ENCODE assay signal across 8 mouse cellular contexts in genomic region chr11:70686901-70687566, GRCm38 (mm10). TPM values are rescaled to one million over a fixed set of nuclear protein-coding genes. Genes with fewer than 3 reads are reported as not detected.
DNase-seq lines count a peak whose midpoint lies in the region; ATAC-seq and TF ChIP-seq lines count a peak whose summit lies in the region.

No protein-coding gene starts in this region.

- H3K36me3 ChIP-seq in kidney, embryonic 15.5 days, result peaks cover 37% of the 10 kb centered on the region
- peaks cover 13% of the 10 kb centered on the region for H3K36me3 ChIP-seq in liver, embryonic 11.5 days (ENCODE audit: control insufficient read depth, insufficient read depth, low read length)
- H3K36me3 ChIP-seq in neural tube, embryonic 13.5 days, result peaks cover 41% of the 10 kb centered on the region

- peak; percentile 83 for DNase-seq in right cerebral cortex, adult 18-20 months
- DNase-seq in right cerebral cortex, postnatal 4 days, result no peak
- DNase-seq in cerebellum, adult 2 months, result peak; percentile 76 to 79
- DNase-seq in forelimb bud, embryonic 11.5 days (ENCODE audit: low read depth, low spot score), result peak; percentile 37
- DNase-seq in liver, embryonic 11.5 days (ENCODE audit: low spot score), result peak; percentile 58
- no peak for DNase-seq in thymus, postnatal 10 days (ENCODE audit: low spot score in 2 of 2)

- no peaks in the 10 kb centered on the region for H3K9me3 ChIP-seq in kidney, embryonic 15.5 days (replicated peaks)
- H3K9me3 ChIP-seq in liver, embryonic 11.5 days (ENCODE audit: control insufficient read depth, low read length), result no peaks in the 10 kb centered on the region
- no peaks in the 10 kb centered on the region for H3K9me3 ChIP-seq in neural tube, embryonic 13.5 days

- H3K4me1 ChIP-seq in cerebellum, adult 2 months (ENCODE audit: control insufficient read depth, insufficient read depth, low read length), result peaks cover 12% of the 10 kb centered on the region; the same call in 1 of the 2 replicates
- H3K4me1 ChIP-seq in kidney, embryonic 15.5 days, result peaks cover 27% of the 10 kb centered on the region
- H3K4me1 ChIP-seq in liver, embryonic 11.5 days (replicated peaks; ENCODE audit: control insufficient read depth, insufficient read depth, low read length), result peaks cover 16% of the 10 kb centered on the region
- peaks cover 35% of the 10 kb centered on the region for H3K4me1 ChIP-seq in neural tube, embryonic 13.5 days (replicated peaks)

- TF ChIP-seq POLR2A in cerebellum, adult 2 months (IDR thresholded peaks at IDR 0.05; ENCODE audit: borderline replicate concordance, insufficient read depth, low read length), result 0 out of 2 replicates have a peak, but pooled peaks have one; percentile 12

- no peaks in the 10 kb centered on the region for H3K27me3 ChIP-seq in cerebellum, adult 2 months (ENCODE audit: control insufficient read depth, insufficient read depth, low read length)
- H3K27me3 ChIP-seq in kidney, embryonic 15.5 days, result no peaks in the 10 kb centered on the region
- H3K27me3 ChIP-seq in liver, embryonic 11.5 days (replicated peaks; ENCODE audit: control insufficient read depth, insufficient read depth, low read length), result no peaks in the 10 kb centered on the region
- no peaks in the 10 kb centered on the region for H3K27me3 ChIP-seq in neural tube, embryonic 13.5 days

- peak overlapping the region; percentile 89 for H3K4me2 ChIP-seq in kidney, embryonic 15.5 days
- peak overlapping the region; percentile 94 for H3K4me2 ChIP-seq in liver, embryonic 11.5 days
- H3K4me2 ChIP-seq in neural tube, embryonic 13.5 days, result peak overlapping the region; percentile 72

- peak overlapping the region; percentile 76 for H3K4me3 ChIP-seq in cerebellum, adult 2 months (replicated peaks; ENCODE audit: insufficient read depth, low read depth, low read length)
- H3K4me3 ChIP-seq in kidney, embryonic 15.5 days (replicated peaks), result peak overlapping the region; percentile 81
- peak overlapping the region; percentile 85 for H3K4me3 ChIP-seq in liver, embryonic 11.5 days (ENCODE audit: low read depth, low read length)
- H3K4me3 ChIP-seq in neural tube, embryonic 13.5 days, result peak overlapping the region; percentile 85

- peak; percentile 69 for ATAC-seq in kidney, embryonic 15.5 days (replicated peaks; ENCODE audit: low FRiP score)
- ATAC-seq in liver, embryonic 11.5 days (replicated peaks; ENCODE audit: low FRiP score), result peak; percentile 19
- peak; percentile 74 for ATAC-seq in neural tube, embryonic 13.5 days (ENCODE audit: low read depth)

- H3K9ac ChIP-seq in kidney, embryonic 15.5 days, result peak overlapping the region; percentile 72
- peak overlapping the region; percentile 89 for H3K9ac ChIP-seq in liver, embryonic 11.5 days (ENCODE audit: low read depth, low read length)
- H3K9ac ChIP-seq in neural tube, embryonic 13.5 days, result peak overlapping the region; percentile 90

- TF ChIP-seq CTCF in cerebellum, adult 2 months (IDR thresholded peaks at IDR 0.05; ENCODE audit: borderline replicate concordance, insufficient read depth, low read depth, low read length), result no peak

- WGBS in cerebellum, adult 2 months, result under 1% methylated on average over 16 of the region's 16 CpGs
- 2% methylated on average over 16 of the region's 16 CpGs for WGBS in kidney, embryonic 15.5 days
- 3% methylated on average over 16 of the region's 16 CpGs for WGBS in liver, embryonic 11.5 days
- 4% methylated on average over 16 of the region's 16 CpGs for WGBS in neural tube, embryonic 13.5 days

- peak overlapping the region; percentile 67 for H3K27ac ChIP-seq in cerebellum, adult 2 months (ENCODE audit: insufficient read depth, low read length)
- H3K27ac ChIP-seq in kidney, embryonic 15.5 days, result peak overlapping the region; percentile 92
- peak overlapping the region; percentile 71 for H3K27ac ChIP-seq in liver, embryonic 11.5 days (ENCODE audit: low read depth, low read length)
- peak overlapping the region; percentile 83 for H3K27ac ChIP-seq in neural tube, embryonic 13.5 days (replicated peaks)

RNA-seq across cellular contexts. Expression of gene Camta2, which starts 0.9 kb away (rescaled TPM):
- 108 TPM in 2 replicates for polyA plus RNA-seq in cerebellum, adult 2 months (2012; rRNA removed)
- 12.8 and 14.1 TPM in 2 replicates for polyA plus RNA-seq in kidney, embryonic 15.5 days (2015; fragmentation: Nextera tagmentation; extraction: Ambion mirVana)
- 10.4 and 13.1 TPM in 2 replicates for polyA plus RNA-seq in liver, embryonic 11.5 days (2014; fragmentation: Nextera tagmentation; extraction: Ambion mirVana)
- 16.9 and 19.5 TPM in 2 replicates for polyA plus RNA-seq in neural tube, embryonic 13.5 days (2015; fragmentation: Nextera tagmentation; extraction: Ambion mirVana)

RNA-seq across cellular contexts. Expression of gene Inca1, which starts 12.9 kb away (rescaled TPM):
- polyA plus RNA-seq in cerebellum, adult 2 months (2012; rRNA removed), result 4.0 and 4.6 TPM in 2 replicates
- polyA plus RNA-seq in kidney, embryonic 15.5 days (2015; fragmentation: Nextera tagmentation; extraction: Ambion mirVana), result 1.2 and 2.3 TPM in 2 replicates
- 0.96 and 1.1 TPM in 2 replicates for polyA plus RNA-seq in liver, embryonic 11.5 days (2014; fragmentation: Nextera tagmentation; extraction: Ambion mirVana)
- 0.75 and 1.1 TPM in 2 replicates for polyA plus RNA-seq in neural tube, embryonic 13.5 days (2015; fragmentation: Nextera tagmentation; extraction: Ambion mirVana)

RNA-seq across cellular contexts. Expression of gene Kif1c, which starts 13.3 kb away (rescaled TPM):
- polyA plus RNA-seq in cerebellum, adult 2 months (2012; rRNA removed), result 55.9 and 65.6 TPM in 2 replicates
- 3.5 and 3.6 TPM in 2 replicates for polyA plus RNA-seq in kidney, embryonic 15.5 days (2015; fragmentation: Nextera tagmentation; extraction: Ambion mirVana)
- 3.1 and 3.8 TPM in 2 replicates for polyA plus RNA-seq in liver, embryonic 11.5 days (2014; fragmentation: Nextera tagmentation; extraction: Ambion mirVana)
- 1.5 TPM in 2 replicates for polyA plus RNA-seq in neural tube, embryonic 13.5 days (2015; fragmentation: Nextera tagmentation; extraction: Ambion mirVana)

RNA-seq across cellular contexts. Expression of gene Spag7, which starts 17.8 kb away (rescaled TPM):
- 84.3 and 93.2 TPM in 2 replicates for polyA plus RNA-seq in cerebellum, adult 2 months (2012; rRNA removed)
- 181 and 202 TPM in 2 replicates for polyA plus RNA-seq in kidney, embryonic 15.5 days (2015; fragmentation: Nextera tagmentation; extraction: Ambion mirVana)
- 132 and 146 TPM in 2 replicates for polyA plus RNA-seq in liver, embryonic 11.5 days (2014; fragmentation: Nextera tagmentation; extraction: Ambion mirVana)
- polyA plus RNA-seq in neural tube, embryonic 13.5 days (2015; fragmentation: Nextera tagmentation; extraction: Ambion mirVana), result 169 and 172 TPM in 2 replicates

RNA-seq across cellular contexts. Expression of gene Eno3, which starts 30.0 kb away (rescaled TPM):
- polyA plus RNA-seq in cerebellum, adult 2 months (2012; rRNA removed), result 35.0 and 35.9 TPM in 2 replicates
- polyA plus RNA-seq in kidney, embryonic 15.5 days (2015; fragmentation: Nextera tagmentation; extraction: Ambion mirVana), result 30.3 and 38.5 TPM in 2 replicates
- 19.8 and 20.1 TPM in 2 replicates for polyA plus RNA-seq in liver, embryonic 11.5 days (2014; fragmentation: Nextera tagmentation; extraction: Ambion mirVana)
- polyA plus RNA-seq in neural tube, embryonic 13.5 days (2015; fragmentation: Nextera tagmentation; extraction: Ambion mirVana), result 9.4 and 14.9 TPM in 2 replicates

Comparison
In these comparisons a context has a peak if more than half of its experiments do, and no peak if none do; other contexts are left out.
1. DNase-seq: peak in right cerebral cortex, adult 18-20 months (single experiment), cerebellum, adult 2 months (2 of 2), forelimb bud, embryonic 11.5 days (single experiment) and liver, embryonic 11.5 days (single experiment); none in right cerebral cortex, postnatal 4 days (single experiment) and thymus, postnatal 10 days (0 of 2).
2. ATAC-seq: peak in every context shown above with its lines; median percentile 74 in neural tube, embryonic 13.5 days; 69 in kidney, embryonic 15.5 days; 19 in liver, embryonic 11.5 days.
3. RNA of gene Kif1c, which starts 13.3 kb away (polyA plus RNA-seq): 55.9 to 65.6 TPM in cerebellum, adult 2 months; 3.1 to 3.8 TPM in liver, embryonic 11.5 days, 3.5 to 3.6 TPM in kidney, embryonic 15.5 days and 1.5 TPM in neural tube, embryonic 13.5 days; every median in the first group is over 10 times any median in the second.
4. Peak in every context shown above with its lines, with median percentiles within 50 percentile points of each other: H3K27ac ChIP-seq, H3K4me3 ChIP-seq, H3K4me2 ChIP-seq and H3K9ac ChIP-seq.